Mouse (Mus musculus) bone marrow, adult 2 months (tissue): ENCODE data around the gene Sbno2.

Experiments used
- CTCF ChIP-seq: fragments of 200-500 bp; IDR thresholded peaks from 2 replicates; pipeline ENCODE4 v1.5.1; 2011; ENCODE audit warnings: low read length, control low read depth; ENCODE audit not compliant: control insufficient read depth, insufficient read depth
- POLR2A ChIP-seq: fragments of 200-500 bp; IDR thresholded peaks from 2 replicates; pipeline ENCODE4 v1.6.1; 2011; ENCODE audit warnings: low read depth, mild to moderate bottlenecking, control low read depth, low read length, borderline replicate concordance; ENCODE audit not compliant: control insufficient read depth

- TF ChIP-seq POLR2A (no peak), CTCF (no peak)
Observed at GRCm38 (mm10) chr10:80103032-80103431, 2.3 kb downstream of the Sbno2 start.
